Mouse (Mus musculus): Measurements from ENCODE around the gene Dmwd.

DNA sequence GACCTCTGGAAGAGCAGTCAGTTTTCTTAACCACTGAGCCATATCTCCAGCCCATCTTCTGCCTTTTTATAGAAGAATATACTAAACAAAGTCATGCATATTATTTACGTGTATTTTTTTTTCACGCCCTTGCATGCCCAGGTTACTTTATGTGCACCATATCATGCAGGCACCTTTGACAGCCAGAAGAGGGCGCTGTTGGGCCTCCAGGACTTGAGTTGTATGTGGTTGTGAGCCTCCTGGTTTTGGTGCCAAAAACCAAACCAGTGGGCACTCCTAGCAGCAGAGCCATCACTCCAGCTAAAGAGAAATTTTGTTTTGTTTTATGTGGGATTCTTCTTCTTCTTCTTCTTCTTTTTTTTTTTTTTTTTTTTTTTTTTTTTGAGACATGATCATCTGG, 6.5 kb upstream of the Dmwd start:
- TF ChIP-seq CTCF (IDR thresholded peaks at IDR 0.05; ENCODE audit: low read depth) (peak; percentile 74), EP300 (IDR thresholded peaks at IDR 0.05; ENCODE audit: low read depth) (no peak)

Data from liver, postnatal 0 days (tissue).